Mouse (Mus musculus): ENCODE measurements at regions not wholly inside any gene's neighbourhood (a gene's known extent, or its start where the extent isn't known, plus 50 kb on each side); places are given as distances from the start of the nearest gene placed in this dataset.

DNA sequence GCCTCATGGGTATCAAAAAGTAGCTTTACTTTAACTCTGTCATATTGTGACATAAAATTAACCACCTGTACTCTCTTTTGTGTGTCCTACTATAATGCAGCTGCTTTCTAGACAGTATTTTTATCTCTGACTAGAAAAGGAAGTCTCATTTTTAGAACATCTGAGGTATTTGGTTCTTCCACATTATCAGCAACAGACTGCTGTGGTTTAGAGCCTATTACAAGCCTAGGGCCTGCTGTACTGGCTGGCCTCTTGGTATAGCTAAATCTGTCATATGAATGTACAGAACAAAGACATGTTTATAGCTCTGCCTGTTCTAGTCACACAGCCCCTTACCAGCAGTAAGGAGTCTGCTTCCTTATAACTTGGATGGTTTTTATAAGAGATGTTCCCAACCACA, 119.1 kb downstream of the Lca5 start:
- H3K9me3 ChIP-seq (replicated peaks; ENCODE audit: insufficient read depth, low read length) = no peaks in the 10 kb centered on the region
- no peaks in the 10 kb centered on the region for H3K27me3 ChIP-seq (ENCODE audit: control insufficient read depth in 1 of 2, insufficient read depth in 2 of 2, low read length in 2 of 2)
- H3K4me3 ChIP-seq (ENCODE audit: control insufficient read depth in 1 of 2, insufficient read depth in 1 of 2, low read depth in 2 of 2, low read length in 2 of 2) = no peak overlapping the region
- no peaks in the 10 kb centered on the region for H3K36me3 ChIP-seq (ENCODE audit: control insufficient read depth in 1 of 2, insufficient read depth in 2 of 2, low read length in 2 of 2)
- no peak for TF ChIP-seq ELF1 (IDR thresholded peaks at IDR 0.05; ENCODE audit: low read depth, low read length)
- TF ChIP-seq CTCF (IDR thresholded peaks at IDR 0.05 in 2 of 3, conservative IDR thresholded peaks at IDR 0.05 in 1 of 3; ENCODE audit: control insufficient read depth in 1 of 3, insufficient read depth in 1 of 3, low read depth in 2 of 3, low read length in 3 of 3, poor library complexity in 1 of 3, severe bottlenecking in 1 of 3) = no peak
- no peak for TF ChIP-seq MAX (IDR thresholded peaks at IDR 0.05; ENCODE audit: low read length)
- TF ChIP-seq GABPA (IDR thresholded peaks at IDR 0.05; ENCODE audit: low read depth, low read length) = no peak
- no peak for TF ChIP-seq MXI1 (IDR thresholded peaks at IDR 0.05; ENCODE audit: low read depth, low read length)
- no peak for TF ChIP-seq BHLHE40 (IDR thresholded peaks at IDR 0.05; ENCODE audit: borderline replicate concordance, low read depth, low read length)
- TF ChIP-seq EP300 (IDR thresholded peaks at IDR 0.05; ENCODE audit: low read depth in 1 of 2, low read length in 2 of 2) = no peak
- no peak for TF ChIP-seq USF1 (IDR thresholded peaks at IDR 0.05; ENCODE audit: low read depth, low read length)
- no peak for TF ChIP-seq POLR2AphosphoS2 (IDR thresholded peaks at IDR 0.05; ENCODE audit: low read length)
- no peak for TF ChIP-seq USF2 (IDR thresholded peaks at IDR 0.05; ENCODE audit: borderline replicate concordance in 1 of 2, insufficient read depth in 1 of 2, low read depth in 1 of 2, low read length in 2 of 2)
- no peak for TF ChIP-seq SIN3A (IDR thresholded peaks at IDR 0.05; ENCODE audit: low read length)
- TF ChIP-seq ZMIZ1 (IDR thresholded peaks at IDR 0.05; ENCODE audit: low read depth, low read length) = no peak
- H3K27ac ChIP-seq (ENCODE audit: control insufficient read depth, low read depth, low read length) = no peak overlapping the region
- no peaks in the 10 kb centered on the region for H3K79me2 ChIP-seq (ENCODE audit: control insufficient read depth, insufficient read depth, low read length, poor library complexity)
- no peak overlapping the region for H3K9ac ChIP-seq (ENCODE audit: control insufficient read depth, low read depth, low read length, poor library complexity, severe bottlenecking)
- DNase-seq (ENCODE audit: low read depth, low spot score) = no peak
- H3K4me1 ChIP-seq (ENCODE audit: control insufficient read depth in 1 of 2, insufficient read depth in 2 of 2, low read length in 2 of 2) = no peaks in the 10 kb centered on the region

DNA sequence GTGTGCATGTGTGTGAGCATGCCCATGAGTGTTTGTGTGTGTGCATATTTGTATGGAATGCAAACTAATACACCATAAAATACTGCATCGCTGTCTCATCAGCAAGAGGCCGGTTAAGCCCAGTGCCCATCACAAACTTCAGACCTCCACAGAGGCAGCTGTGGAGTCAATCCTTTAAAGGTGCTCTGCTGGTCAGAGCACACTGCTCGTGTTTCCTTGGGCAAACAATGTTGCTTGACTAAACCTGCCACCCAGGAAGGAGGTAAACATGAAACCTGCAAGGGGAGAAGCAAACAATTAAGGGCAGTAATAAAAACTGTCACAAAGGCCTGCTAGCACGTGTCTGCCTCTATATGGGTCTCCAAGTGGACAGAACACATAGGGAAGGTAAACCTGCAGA, 120.1 kb downstream of the Lca5 start:
- Histone ChIP-seq H3K36me3 (ENCODE audit: control insufficient read depth in 1 of 2, insufficient read depth in 2 of 2, low read length in 2 of 2) (no peaks in the 10 kb centered on the region), H3K4me3 (ENCODE audit: control insufficient read depth in 1 of 2, insufficient read depth in 1 of 2, low read depth in 2 of 2, low read length in 2 of 2) (no peak overlapping the region), H3K79me2 (ENCODE audit: control insufficient read depth, insufficient read depth, low read length, poor library complexity) (no peaks in the 10 kb centered on the region), H3K27me3 (ENCODE audit: control insufficient read depth in 1 of 2, insufficient read depth in 2 of 2, low read length in 2 of 2) (no peaks in the 10 kb centered on the region), H3K4me1 (ENCODE audit: control insufficient read depth in 1 of 2, insufficient read depth in 2 of 2, low read length in 2 of 2) (no peaks in the 10 kb centered on the region), H3K27ac (ENCODE audit: control insufficient read depth, low read depth, low read length) (no peak overlapping the region), H3K9ac (ENCODE audit: control insufficient read depth, low read depth, low read length, poor library complexity, severe bottlenecking) (no peak overlapping the region), H3K9me3 (replicated peaks; ENCODE audit: insufficient read depth, low read length) (no peaks in the 10 kb centered on the region)
- DNase-seq (ENCODE audit: low read depth, low spot score) = no peak
- TF ChIP-seq BHLHE40 (IDR thresholded peaks at IDR 0.05; ENCODE audit: borderline replicate concordance, low read depth, low read length) (no peak), MAZ (IDR thresholded peaks at IDR 0.05; ENCODE audit: low read depth, low read length) (no peak), E2F4 (IDR thresholded peaks at IDR 0.05; ENCODE audit: borderline replicate concordance, low read depth, low read length) (no peak), NRF1 (IDR thresholded peaks at IDR 0.05; ENCODE audit: insufficient read depth, low read depth, low read length, poor library complexity, severe bottlenecking) (no peak), USF2 (IDR thresholded peaks at IDR 0.05; ENCODE audit: borderline replicate concordance in 1 of 2, insufficient read depth in 1 of 2, low read depth in 1 of 2, low read length in 2 of 2) (no peak), POLR2A (IDR thresholded peaks at IDR 0.05; ENCODE audit: control insufficient read depth in 1 of 2, insufficient read depth in 1 of 2, low read depth in 1 of 2, low read length in 2 of 2, poor library complexity in 1 of 2) (no peak), TBP (IDR thresholded peaks at IDR 0.05; ENCODE audit: low read depth, low read length) (no peak), POLR2AphosphoS5 (IDR thresholded peaks at IDR 0.05; ENCODE audit: borderline replicate concordance, low read depth, low read length) (no peak), ZC3H11A (IDR thresholded peaks at IDR 0.05; ENCODE audit: low read depth, low read length) (no peak), UBTF (IDR thresholded peaks at IDR 0.05; ENCODE audit: borderline replicate concordance, insufficient read depth, low read depth, low read length) (no peak), NELFE (IDR thresholded peaks at IDR 0.05; ENCODE audit: low read depth, low read length) (no peak), POLR2AphosphoS2 (IDR thresholded peaks at IDR 0.05; ENCODE audit: low read length) (no peak), TCF12 (IDR thresholded peaks at IDR 0.05; ENCODE audit: low read depth, low read length) (no peak), GATA1 (IDR thresholded peaks at IDR 0.05; ENCODE audit: low read depth, low read length) (no peak), MAX (IDR thresholded peaks at IDR 0.05; ENCODE audit: low read length) (no peak), EP300 (IDR thresholded peaks at IDR 0.05; ENCODE audit: low read depth in 1 of 2, low read length in 2 of 2) (no peak), RAD21 (IDR thresholded peaks at IDR 0.05; ENCODE audit: low read depth, low read length) (no peak), USF1 (IDR thresholded peaks at IDR 0.05; ENCODE audit: low read depth, low read length) (no peak)
